Mouse (Mus musculus): ENCODE measurements around the gene Zfp385c. TPM values are rescaled to one million over a fixed set of nuclear protein-coding genes. Genes with fewer than 3 reads are reported as not detected.
"Not testable (repeated sequence)": the region's sequence is repeated elsewhere in the genome, so short reads cannot be mapped to it uniquely, and the experiment has no call there.

The Zfp385c gene
- polyA plus RNA-seq, 1 experiment from 2014 or later: 0.18 TPM

GRCm38 (mm10) chr11:100671049-100671448, 21.2 kb downstream of the Zfp385c start:
- TF ChIP-seq EP300 (optimal IDR thresholded peaks at IDR 0.05) (no peak), CTCF (IDR thresholded peaks at IDR 0.05; ENCODE audit: low read depth) (no peak)
- WGBS: 78% methylated on average over 1 of the region's 1 CpGs
- ATAC-seq (ENCODE audit: low FRiP score, low TSS enrichment) (no peak), DNase-seq (ENCODE audit: low spot score) (no peak)
- no peak overlapping the region for H3K27ac ChIP-seq (replicated peaks)
- H3K4me3 ChIP-seq (ENCODE audit: low read depth, low read length): no peak overlapping the region
- no peaks in the 10 kb centered on the region for H3K4me1 ChIP-seq (replicated peaks; ENCODE audit: control insufficient read depth, insufficient read depth)
- no peak overlapping the region for H3K4me2 ChIP-seq (replicated peaks; ENCODE audit: low read depth)
- H3K9me3 ChIP-seq (ENCODE audit: control insufficient read depth, low read length): no peaks in the 10 kb centered on the region
- H3K27me3 ChIP-seq (ENCODE audit: control insufficient read depth, insufficient read depth, low read length): no peaks in the 10 kb centered on the region
- H3K9ac ChIP-seq (ENCODE audit: low read length): no peak overlapping the region
- H3K36me3 ChIP-seq (ENCODE audit: control insufficient read depth, insufficient read depth, low read length): no peaks in the 10 kb centered on the region

- 76% methylated on average over 10 of the region's 10 CpGs for WGBS
- TF ChIP-seq EP300 (optimal IDR thresholded peaks at IDR 0.05): no peak
- no peak for TF ChIP-seq CTCF (IDR thresholded peaks at IDR 0.05; ENCODE audit: low read depth)
- Histone ChIP-seq H3K9ac (ENCODE audit: low read length) (no peak overlapping the region), H3K4me2 (replicated peaks; ENCODE audit: low read depth) (no peak overlapping the region), H3K27ac (replicated peaks) (no peak overlapping the region), H3K36me3 (ENCODE audit: control insufficient read depth, insufficient read depth, low read length) (no peaks in the 10 kb centered on the region), H3K4me1 (replicated peaks; ENCODE audit: control insufficient read depth, insufficient read depth) (no peaks in the 10 kb centered on the region), H3K9me3 (ENCODE audit: control insufficient read depth, low read length) (no peaks in the 10 kb centered on the region), H3K4me3 (ENCODE audit: low read depth, low read length) (no peak overlapping the region), H3K27me3 (ENCODE audit: control insufficient read depth, insufficient read depth, low read length) (no peaks in the 10 kb centered on the region)
- DNase-seq (ENCODE audit: low spot score) (no peak), ATAC-seq (ENCODE audit: low FRiP score, low TSS enrichment) (no peak)
Measured at GRCm38 (mm10) chr11:100659806-100660205, 32.4 kb downstream of the Zfp385c start.

GRCm38 (mm10) chr11:100656458-100656857, 35.8 kb downstream of the Zfp385c start:
- no peaks in the 10 kb centered on the region for H3K36me3 ChIP-seq (ENCODE audit: control insufficient read depth, insufficient read depth, low read length)
- H3K27ac ChIP-seq (replicated peaks): no peak overlapping the region
- TF ChIP-seq EP300 (optimal IDR thresholded peaks at IDR 0.05) (no peak), CTCF (IDR thresholded peaks at IDR 0.05; ENCODE audit: low read depth) (no peak)
- H3K27me3 ChIP-seq (ENCODE audit: control insufficient read depth, insufficient read depth, low read length): no peaks in the 10 kb centered on the region
- H3K9me3 ChIP-seq (ENCODE audit: control insufficient read depth, low read length): no peaks in the 10 kb centered on the region
- H3K4me3 ChIP-seq (ENCODE audit: low read depth, low read length): no peak overlapping the region
- DNase-seq (ENCODE audit: low spot score) (peak; percentile 17), ATAC-seq (ENCODE audit: low FRiP score, low TSS enrichment) (no peak)
- H3K9ac ChIP-seq (ENCODE audit: low read length): no peak overlapping the region
- WGBS: 12% methylated on average over 6 of the region's 6 CpGs
- H3K4me1 ChIP-seq (replicated peaks; ENCODE audit: control insufficient read depth, insufficient read depth): no peaks in the 10 kb centered on the region
- no peak overlapping the region for H3K4me2 ChIP-seq (replicated peaks; ENCODE audit: low read depth)

- ATAC-seq (ENCODE audit: low FRiP score, low TSS enrichment): not testable (repeated sequence)
- WGBS: 63% methylated on average over 2 of the region's 3 CpGs
Measured at GRCm38 (mm10) chr11:100655589-100655988, 36.7 kb downstream of the Zfp385c start.

GRCm38 (mm10) chr11:100651748-100652147, 40.5 kb downstream of the Zfp385c start:
- TF ChIP-seq EP300 (optimal IDR thresholded peaks at IDR 0.05) (no peak), CTCF (IDR thresholded peaks at IDR 0.05; ENCODE audit: low read depth) (no peak)

More at GRCm38 (mm10) chr11:100655589-100655988, 36.7 kb downstream of the Zfp385c start:
- not testable (repeated sequence) for H3K4me3 ChIP-seq (ENCODE audit: low read depth, low read length); H3K27me3 ChIP-seq (ENCODE audit: control insufficient read depth, insufficient read depth, low read length); H3K4me1 ChIP-seq (replicated peaks; ENCODE audit: control insufficient read depth, insufficient read depth); H3K4me2 ChIP-seq (replicated peaks; ENCODE audit: low read depth); H3K9ac ChIP-seq (ENCODE audit: low read length); DNase-seq (ENCODE audit: low spot score); H3K36me3 ChIP-seq (ENCODE audit: control insufficient read depth, insufficient read depth, low read length); H3K9me3 ChIP-seq (ENCODE audit: control insufficient read depth, low read length); H3K27ac ChIP-seq (replicated peaks)
- TF ChIP-seq CTCF (IDR thresholded peaks at IDR 0.05; ENCODE audit: low read depth): peak; percentile 41

GRCm38 (mm10) chr11:100651205-100651604, 41.0 kb downstream of the Zfp385c start:
- H3K4me1 ChIP-seq (replicated peaks; ENCODE audit: control insufficient read depth, insufficient read depth): no peaks in the 10 kb centered on the region
- 11% methylated on average over 8 of the region's 8 CpGs for WGBS
- H3K4me3 ChIP-seq (ENCODE audit: low read depth, low read length): no peak overlapping the region
- H3K9me3 ChIP-seq (ENCODE audit: control insufficient read depth, low read length): no peaks in the 10 kb centered on the region
- DNase-seq (ENCODE audit: low spot score) (no peak), ATAC-seq (ENCODE audit: low FRiP score, low TSS enrichment) (no peak)
- H3K36me3 ChIP-seq (ENCODE audit: control insufficient read depth, insufficient read depth, low read length): no peaks in the 10 kb centered on the region
- no peak overlapping the region for H3K9ac ChIP-seq (ENCODE audit: low read length)
- no peak overlapping the region for H3K4me2 ChIP-seq (replicated peaks; ENCODE audit: low read depth)
- H3K27ac ChIP-seq (replicated peaks): no peak overlapping the region
- no peak for TF ChIP-seq CTCF (IDR thresholded peaks at IDR 0.05; ENCODE audit: low read depth)
- TF ChIP-seq EP300 (optimal IDR thresholded peaks at IDR 0.05): no peak
- H3K27me3 ChIP-seq (ENCODE audit: control insufficient read depth, insufficient read depth, low read length): no peaks in the 10 kb centered on the region

More at GRCm38 (mm10) chr11:100651748-100652147, 40.5 kb downstream of the Zfp385c start:
- DNase-seq (ENCODE audit: low spot score) (no peak), ATAC-seq (ENCODE audit: low FRiP score, low TSS enrichment) (no peak)
- Histone ChIP-seq H3K27ac (replicated peaks) (no peak overlapping the region), H3K27me3 (ENCODE audit: control insufficient read depth, insufficient read depth, low read length) (no peaks in the 10 kb centered on the region), H3K4me3 (ENCODE audit: low read depth, low read length) (no peak overlapping the region), H3K9ac (ENCODE audit: low read length) (no peak overlapping the region), H3K9me3 (ENCODE audit: control insufficient read depth, low read length) (no peaks in the 10 kb centered on the region), H3K4me2 (replicated peaks; ENCODE audit: low read depth) (no peak overlapping the region), H3K4me1 (replicated peaks; ENCODE audit: control insufficient read depth, insufficient read depth) (no peaks in the 10 kb centered on the region), H3K36me3 (ENCODE audit: control insufficient read depth, insufficient read depth, low read length) (no peaks in the 10 kb centered on the region)
- 13% methylated on average over 3 of the region's 3 CpGs for WGBS
